Mouse (Mus musculus) MEL-GATA-1-ER (cell line): ENCODE results near the gene Hba-a2.
"Not testable (repeated sequence)": the region's sequence is repeated elsewhere in the genome, so short reads cannot be mapped to it uniquely, and the experiment has no call there.

Source experiments
- DNase-seq: peaks from one replicate; pipeline ENCODE4 v3.0.0-alpha.2; 2012; ENCODE audit warnings: low read depth; ENCODE audit errors: extremely low read depth

Hba-a2 gene

GRCm38 (mm10) chr11:32296203-32296602 is at the start of gene Hba-a2:
Gene Hba-a2 (plus strand): TSS chr11:32296489.
- not testable (repeated sequence) for DNase-seq

DNA sequence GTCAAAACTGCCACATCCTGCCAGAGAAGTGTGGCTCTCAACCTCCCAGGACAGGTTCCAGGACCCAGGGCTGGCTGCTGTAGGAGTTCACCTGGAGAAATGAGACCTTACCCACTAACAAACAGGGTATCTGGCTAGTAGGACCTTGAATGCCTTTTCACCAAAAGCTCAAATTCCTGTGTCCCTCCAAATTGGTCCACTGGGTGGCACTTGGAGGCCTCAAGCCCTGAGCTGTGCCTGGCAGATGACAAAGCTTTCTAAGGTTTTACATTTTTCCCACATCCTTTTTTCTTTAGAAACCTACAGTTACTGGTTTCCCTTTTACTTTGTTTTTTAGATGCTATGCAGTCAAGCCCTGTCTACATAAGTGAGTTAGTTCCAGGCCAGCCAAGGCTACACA is 49.2 kb upstream of the Hba-a2 start:
- DNase-seq: no peak

GRCm38 (mm10) chr11:32248350-32248749 is 47.9 kb upstream of the Hba-a2 start:
- DNase-seq: no peak

GRCm38 (mm10) chr11:32250880-32251763 is 45.2 kb upstream of the Hba-a2 start:
- DNase-seq: peak; percentile 82

DNA sequence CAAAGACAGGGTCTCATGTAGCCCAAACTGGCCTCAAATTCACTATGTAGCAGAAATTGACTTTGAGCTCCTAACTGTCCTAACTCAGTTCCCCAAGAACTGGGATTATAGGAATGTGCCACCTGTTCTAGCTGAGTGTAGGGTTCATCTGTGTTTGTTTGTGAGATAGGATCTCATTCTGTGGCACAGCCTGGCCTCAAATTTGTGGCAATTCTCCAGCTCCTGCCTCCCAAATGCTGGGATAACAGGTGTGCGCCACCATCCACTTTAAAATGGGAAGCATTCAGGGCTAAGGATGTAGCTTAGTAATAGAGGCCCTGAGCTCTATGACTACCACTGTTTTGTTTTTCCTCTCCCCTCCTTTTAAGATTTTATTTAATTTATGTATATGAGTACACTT is 43.2 kb upstream of the Hba-a2 start:
- no peak for DNase-seq

DNA sequence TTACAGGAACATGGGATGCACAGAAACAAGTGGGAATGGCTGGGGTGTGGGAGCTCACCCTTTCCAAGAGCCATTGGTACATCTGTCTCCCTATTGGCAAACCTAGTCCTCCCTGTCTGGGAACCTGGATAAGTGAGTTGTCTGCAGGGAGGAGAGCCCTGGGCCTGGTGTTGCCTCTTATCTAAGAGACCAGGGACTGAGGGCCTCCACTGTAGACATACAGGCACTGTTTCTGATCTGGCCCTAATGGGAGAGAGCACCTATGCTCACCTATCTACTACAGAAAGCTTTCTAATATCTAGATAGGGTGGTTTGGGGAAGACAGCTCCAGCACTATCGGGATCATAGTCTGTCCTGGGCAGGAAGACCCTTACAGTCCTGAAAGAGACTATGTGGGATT is 40.1 kb upstream of the Hba-a2 start:
- DNase-seq: no peak

DNA sequence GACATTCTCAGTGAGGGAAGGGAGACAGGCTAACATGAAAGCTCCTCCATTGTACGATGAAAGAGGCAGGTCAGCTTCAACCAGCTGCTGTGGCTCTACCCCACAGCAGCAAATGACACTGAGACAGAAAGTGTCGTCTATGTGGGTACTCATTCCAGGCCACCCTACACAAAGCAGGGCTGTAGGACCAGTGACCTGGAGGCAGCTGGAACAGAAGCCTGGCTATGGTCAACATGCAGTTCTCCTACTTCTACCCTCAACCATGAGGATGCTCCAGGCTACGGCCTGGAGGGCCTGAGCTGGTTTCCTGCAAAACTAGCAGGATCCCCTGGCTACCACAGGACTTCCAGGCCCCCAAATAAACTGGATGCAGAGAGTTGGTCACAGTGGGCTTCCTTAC is 39.7 kb upstream of the Hba-a2 start:
- DNase-seq: no peak

GRCm38 (mm10) chr11:32262674-32263415 is 33.4 kb upstream of the Hba-a2 start:
- DNase-seq: no peak

GRCm38 (mm10) chr11:32265117-32265738 is 31.1 kb upstream of the Hba-a2 start:
- peak; percentile 88 for DNase-seq

DNA sequence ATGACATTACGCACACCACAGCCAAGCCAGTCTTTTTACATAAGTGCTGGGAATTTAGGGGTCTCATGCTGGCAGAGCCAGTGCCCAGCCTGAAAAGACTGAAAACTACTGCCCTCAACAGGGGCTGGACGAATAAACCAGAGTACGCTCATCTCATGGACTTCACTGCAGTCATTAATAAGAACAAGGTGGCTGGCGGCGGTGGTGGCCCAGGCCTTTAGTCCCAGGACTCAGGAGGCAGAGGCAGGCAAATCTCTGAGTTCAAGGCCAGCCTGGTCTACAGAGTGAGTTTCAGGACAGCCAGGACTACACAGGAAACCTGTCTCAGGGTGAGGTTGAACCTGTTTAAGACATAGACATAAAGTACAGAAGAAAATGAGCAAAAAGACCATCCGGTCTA is 30.1 kb upstream of the Hba-a2 start:
- no peak for DNase-seq

DNA sequence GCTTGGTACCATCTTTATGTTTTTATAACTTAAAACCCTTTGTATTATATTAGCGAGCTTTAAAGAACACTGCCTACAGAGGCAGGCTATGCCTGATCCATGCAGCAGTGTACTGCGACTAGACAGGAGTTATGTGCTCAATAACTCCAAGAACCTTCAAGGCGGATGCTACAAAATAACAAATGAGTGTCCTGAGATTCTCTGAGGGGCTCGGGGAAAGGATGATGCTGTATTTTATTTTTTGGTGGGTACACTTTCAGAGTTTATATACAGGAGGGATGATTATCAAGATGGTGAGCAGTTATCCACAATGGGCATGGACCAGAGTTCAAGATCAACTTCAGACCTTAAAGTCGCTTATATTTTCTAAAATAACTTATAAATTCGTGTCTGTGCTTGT is 29.5 kb upstream of the Hba-a2 start:
- DNase-seq: no peak

- DNase-seq: no peak
Measured at GRCm38 (mm10) chr11:32267188-32267884, 29.0 kb upstream of the Hba-a2 start, which contains the start of gene Nprl3. Gene Nprl3 (minus strand): TSS chr11:32267707.

DNA sequence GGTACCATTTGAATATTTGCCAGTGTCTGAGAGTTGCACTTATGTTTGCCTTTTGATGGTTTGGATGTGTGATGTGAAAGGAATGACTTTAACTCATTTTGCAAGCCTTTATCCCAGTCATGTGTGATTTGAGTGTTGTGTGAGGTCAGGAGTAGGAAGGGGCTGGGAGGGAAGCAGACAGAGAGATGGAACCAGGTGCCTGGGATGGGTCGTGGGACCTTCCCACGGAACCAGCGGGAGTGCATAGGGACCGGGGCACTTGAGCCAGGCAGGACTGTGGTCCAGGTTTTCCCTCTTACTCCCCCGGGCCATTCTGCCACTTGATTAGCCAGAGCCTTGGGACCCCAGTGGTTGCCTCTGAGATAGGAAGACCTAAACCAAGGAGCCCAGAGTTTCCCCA is 28.3 kb upstream of the Hba-a2 start:
- DNase-seq: no peak

DNA sequence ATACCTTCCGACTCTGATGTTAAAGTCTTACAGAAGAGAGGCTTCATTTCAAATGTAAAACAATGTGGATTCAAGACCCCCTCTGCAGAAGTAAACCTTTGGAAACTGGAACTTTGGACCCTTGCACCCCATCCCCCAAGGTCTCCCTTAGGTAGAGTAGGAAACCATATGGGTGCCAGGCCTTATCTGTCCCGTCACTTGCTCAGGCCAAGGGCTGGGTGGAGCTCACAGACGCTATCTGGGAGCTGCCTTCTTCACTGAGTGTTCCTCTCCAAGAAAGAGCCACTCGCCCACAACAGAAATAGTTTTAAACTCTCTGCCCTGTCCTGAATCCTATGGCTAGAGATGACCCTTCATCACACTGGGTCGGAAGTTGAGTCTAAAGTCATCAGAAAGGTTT is 27.3 kb upstream of the Hba-a2 start:
- peak; percentile 70 for DNase-seq

- DNase-seq: no peak
Measured at GRCm38 (mm10) chr11:32271178-32271577, 25.1 kb upstream of the Hba-a2 start.

- no peak for DNase-seq
Measured at GRCm38 (mm10) chr11:32276347-32276746, 19.9 kb upstream of the Hba-a2 start, which contains the start of gene Hba-x. Gene Hba-x (plus strand): TSS chr11:32276400.

DNA sequence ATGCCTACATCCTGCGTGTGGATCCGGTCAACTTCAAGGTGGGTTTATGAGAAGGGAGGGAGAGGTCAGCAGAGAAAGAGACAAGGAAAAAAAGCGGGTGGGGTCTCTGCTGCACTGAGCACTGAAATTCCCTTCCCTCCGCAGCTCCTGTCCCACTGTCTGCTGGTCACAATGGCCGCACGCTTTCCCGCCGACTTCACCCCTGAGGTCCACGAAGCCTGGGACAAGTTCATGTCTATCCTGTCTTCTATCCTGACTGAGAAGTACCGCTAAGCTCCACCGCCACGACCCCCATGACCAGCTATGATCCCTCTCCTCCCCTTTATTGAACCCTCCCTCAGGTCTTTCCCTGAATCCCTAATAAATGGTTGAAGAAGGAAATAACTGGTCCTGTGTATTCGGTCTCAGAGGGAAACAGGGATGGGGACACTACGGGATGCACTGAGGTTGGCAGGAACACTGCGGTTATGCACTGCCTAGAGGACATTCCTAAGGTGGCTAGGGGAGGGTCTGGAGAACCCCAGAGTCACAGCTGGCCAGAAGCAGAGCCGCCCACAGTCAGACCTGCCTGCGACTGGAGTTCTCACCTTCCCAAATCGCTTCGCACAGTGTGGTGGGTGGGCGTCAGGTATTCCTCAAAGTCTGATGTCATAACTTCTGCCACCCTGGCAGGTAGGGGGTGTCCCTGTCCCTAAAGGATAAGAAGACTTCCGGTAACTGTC is 18.4 kb upstream of the Hba-a2 start:
- no peak for DNase-seq

DNA sequence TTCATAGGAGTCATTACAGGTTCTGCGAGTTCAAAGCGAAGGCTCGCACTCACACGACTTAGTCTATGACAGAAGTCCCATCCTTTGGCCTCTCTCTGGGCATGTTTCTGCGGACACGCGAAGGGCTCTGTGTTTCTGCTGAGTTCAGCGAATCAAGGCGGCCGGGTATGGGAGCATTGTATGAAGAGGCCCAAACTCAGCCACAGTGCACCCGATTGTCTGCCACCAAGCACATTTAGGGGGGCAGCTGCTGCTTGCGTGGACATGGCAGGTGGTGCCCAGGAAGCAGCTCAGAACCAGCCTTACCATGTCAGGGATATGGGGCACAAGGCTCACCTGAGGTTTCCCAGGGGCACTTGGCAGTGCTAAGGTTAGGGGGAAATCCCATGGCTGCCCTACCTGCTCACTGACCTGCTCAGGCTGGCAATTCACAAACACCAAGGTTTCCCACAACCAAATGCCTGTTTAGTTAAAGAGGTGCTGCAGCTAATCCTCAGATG is 17.8 kb upstream of the Hba-a2 start:
- DNase-seq: no peak

DNA sequence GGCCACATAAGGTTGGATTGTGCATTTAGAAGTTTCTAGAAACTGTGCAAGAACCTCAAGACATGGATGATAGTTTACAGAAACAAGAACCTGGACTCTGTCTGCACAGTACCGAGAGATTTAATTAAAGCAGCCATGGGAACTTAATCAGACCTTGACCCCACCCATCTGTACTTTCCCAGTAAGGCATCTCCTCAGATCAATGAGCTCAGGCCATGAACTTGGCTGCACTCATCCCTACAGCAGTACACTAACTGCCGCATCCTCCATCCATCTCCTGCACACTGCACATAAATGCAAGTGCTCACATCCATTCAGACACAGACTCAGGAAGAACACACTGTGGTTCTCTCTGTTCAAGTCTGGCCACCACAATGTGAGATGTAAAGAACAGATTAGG is 15.6 kb upstream of the Hba-a2 start:
- DNase-seq: no peak

DNA sequence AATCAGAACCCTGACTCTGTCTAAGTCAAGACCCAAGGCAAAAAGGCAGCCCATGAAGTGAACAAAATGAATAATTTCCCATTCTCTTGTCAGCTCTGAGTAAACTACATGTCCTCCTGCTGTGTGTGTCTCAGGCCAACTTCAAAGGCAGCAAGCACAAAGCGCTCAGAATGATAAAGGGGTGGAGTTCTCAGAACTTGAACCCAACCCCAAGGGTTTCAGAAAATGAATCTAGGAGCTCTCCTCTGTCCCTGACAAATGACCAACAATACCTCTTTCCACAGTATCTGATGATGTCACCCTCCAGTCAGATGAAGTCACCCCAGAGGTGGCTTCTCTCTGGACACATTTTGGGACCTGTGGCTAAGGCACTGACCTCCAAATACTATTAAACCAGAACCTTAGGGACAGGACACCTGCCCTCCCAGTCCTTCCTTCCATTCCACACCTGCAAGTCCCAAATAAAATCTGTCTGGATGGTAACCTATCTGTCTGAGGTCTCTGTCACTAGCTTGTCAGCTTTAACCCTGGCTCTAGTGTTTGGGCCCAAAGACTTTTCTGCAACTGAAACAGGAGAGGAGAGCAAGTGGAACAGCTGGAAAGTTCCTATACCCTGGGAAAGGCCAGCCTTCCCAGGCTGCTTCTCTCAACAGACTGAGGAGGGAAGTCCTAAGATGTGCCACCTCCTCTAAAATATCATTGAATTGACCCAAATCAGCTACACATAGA is 14.7 kb upstream of the Hba-a2 start:
- DNase-seq: no peak
